Mouse (Mus musculus): Measurements from ENCODE around the gene Sp3. TPM values are rescaled to one million over a fixed set of nuclear protein-coding genes. Genes with fewer than 3 reads are reported as not detected.
A peak's percentile ranks its signal among the peaks of the same experiment; 100 is the strongest.
"Not testable (repeated sequence)": the region's sequence is repeated elsewhere in the genome, so short reads cannot be mapped to it uniquely, and the experiment has no call there.

Sp3 gene
- polyA plus RNA-seq, 1 experiment from 2014 or later: 69.0 TPM

DNA sequence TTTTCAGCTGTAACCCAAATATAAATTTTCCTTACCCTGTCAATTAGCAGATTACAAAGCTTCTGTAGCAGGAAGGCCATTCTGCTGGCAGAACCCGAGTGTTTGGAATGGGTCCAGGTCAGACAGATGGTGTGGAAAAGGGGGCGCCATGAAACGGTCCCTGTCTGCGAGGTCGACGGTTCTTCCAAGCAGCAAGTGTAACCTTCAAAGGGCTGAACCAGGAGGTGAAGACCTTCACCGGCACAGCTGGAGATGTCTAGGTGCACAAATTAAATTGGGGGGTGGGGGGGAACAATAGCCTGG lies 66.8 kb downstream of the Sp3 start:
- H3K9ac ChIP-seq: no peak overlapping the region
- no peaks in the 10 kb centered on the region for H3K9me3 ChIP-seq
- peaks cover 15% of the 10 kb centered on the region for H3K4me1 ChIP-seq
- no peaks in the 10 kb centered on the region for H3K36me3 ChIP-seq
- no peaks in the 10 kb centered on the region for H3K27me3 ChIP-seq
- no peak overlapping the region for H3K27ac ChIP-seq
- no peak overlapping the region for H3K4me2 ChIP-seq
- no peak for ATAC-seq (ENCODE audit: insufficient number of reproducible peaks, insufficient read depth, low FRiP score, low TSS enrichment, low read depth)
- 69% methylated on average over 7 of the region's 7 CpGs for WGBS
- no peak overlapping the region for H3K4me3 ChIP-seq

GRCm38 (mm10) chr2:72912708-72913457 lies 67.4 kb downstream of the Sp3 start:
- peaks cover 20% of the 10 kb centered on the region for H3K4me1 ChIP-seq
- H3K9ac ChIP-seq: no peak overlapping the region
- ATAC-seq (ENCODE audit: insufficient number of reproducible peaks, insufficient read depth, low FRiP score, low TSS enrichment, low read depth): no peak
- no peak overlapping the region for H3K4me2 ChIP-seq
- H3K27me3 ChIP-seq: no peaks in the 10 kb centered on the region
- 77% methylated on average over 11 of the region's 11 CpGs for WGBS
- no peaks in the 10 kb centered on the region for H3K9me3 ChIP-seq
- H3K27ac ChIP-seq: no peak overlapping the region
- no peak overlapping the region for H3K4me3 ChIP-seq
- H3K36me3 ChIP-seq: no peaks in the 10 kb centered on the region

DNA sequence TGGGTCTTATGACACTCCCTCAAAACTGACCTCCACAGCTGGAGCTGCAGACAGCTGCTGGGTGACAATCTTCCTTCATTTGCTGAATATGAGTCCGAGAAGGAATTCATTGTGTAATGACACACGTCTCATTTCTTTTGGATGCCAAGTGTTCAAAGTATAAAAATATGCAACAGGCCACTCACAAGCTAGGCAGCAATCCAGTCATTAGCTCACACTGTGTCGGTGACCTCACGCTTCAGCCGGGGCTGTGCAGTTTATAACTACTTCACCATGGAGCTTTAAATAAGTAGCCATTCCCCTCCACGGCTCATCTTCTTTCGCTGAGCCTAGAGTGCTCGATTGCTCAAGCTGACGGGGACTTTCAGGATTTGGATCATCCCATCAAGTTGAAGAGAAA lies 68.7 kb downstream of the Sp3 start:
- H3K4me3 ChIP-seq: no peak overlapping the region

DNA sequence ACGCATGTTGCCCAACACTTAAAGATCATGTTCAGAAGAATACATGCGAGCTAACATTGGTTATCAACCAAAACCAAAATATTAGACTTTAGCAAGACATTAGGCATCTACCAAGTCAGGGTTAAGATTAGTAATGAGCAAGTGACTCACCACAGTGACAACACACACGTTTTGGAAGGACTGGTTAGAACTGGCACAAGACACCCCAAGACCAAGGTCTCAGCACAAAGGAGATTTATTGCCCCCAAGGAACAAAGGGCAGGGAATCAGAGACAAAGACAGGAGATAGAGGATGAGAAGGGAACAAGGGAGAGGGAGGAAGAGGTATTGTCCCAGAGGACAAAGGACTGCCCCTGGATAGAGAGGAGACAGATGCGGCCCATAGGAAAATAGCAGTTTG lies 71.2 kb downstream of the Sp3 start:
- H3K4me2 ChIP-seq: no peak overlapping the region
- no peaks in the 10 kb centered on the region for H3K9me3 ChIP-seq
- H3K9ac ChIP-seq: no peak overlapping the region
- H3K4me1 ChIP-seq: peaks cover 28% of the 10 kb centered on the region
- no peak overlapping the region for H3K4me3 ChIP-seq
- ATAC-seq (ENCODE audit: insufficient number of reproducible peaks, insufficient read depth, low FRiP score, low TSS enrichment, low read depth): no peak
- H3K36me3 ChIP-seq: no peaks in the 10 kb centered on the region
- H3K27ac ChIP-seq: no peak overlapping the region
- no peaks in the 10 kb centered on the region for H3K27me3 ChIP-seq
- WGBS: 82% methylated on average over 4 of the region's 4 CpGs

More for the DNA sequence above, 68.7 kb downstream of the Sp3 start:
- H3K27me3 ChIP-seq: no peaks in the 10 kb centered on the region
- WGBS: 80% methylated on average over 9 of the region's 9 CpGs
- no peaks in the 10 kb centered on the region for H3K36me3 ChIP-seq
- peaks cover 29% of the 10 kb centered on the region for H3K4me1 ChIP-seq
- no peak for ATAC-seq (ENCODE audit: insufficient number of reproducible peaks, insufficient read depth, low FRiP score, low TSS enrichment, low read depth)
- H3K9ac ChIP-seq: no peak overlapping the region
- no peaks in the 10 kb centered on the region for H3K9me3 ChIP-seq
- H3K27ac ChIP-seq: no peak overlapping the region
- H3K4me2 ChIP-seq: no peak overlapping the region

GRCm38 (mm10) chr2:72908191-72908910 lies 71.9 kb downstream of the Sp3 start:
- H3K36me3 ChIP-seq: no peaks in the 10 kb centered on the region
- H3K4me3 ChIP-seq: no peak overlapping the region
- H3K27ac ChIP-seq: no peak overlapping the region
- WGBS: 76% methylated on average over 20 of the region's 20 CpGs
- H3K27me3 ChIP-seq: no peaks in the 10 kb centered on the region
- no peak for ATAC-seq (ENCODE audit: insufficient number of reproducible peaks, insufficient read depth, low FRiP score, low TSS enrichment, low read depth)
- H3K9me3 ChIP-seq: no peaks in the 10 kb centered on the region
- no peak overlapping the region for H3K4me2 ChIP-seq
- no peak overlapping the region for H3K9ac ChIP-seq
- H3K4me1 ChIP-seq: peaks cover 26% of the 10 kb centered on the region

DNA sequence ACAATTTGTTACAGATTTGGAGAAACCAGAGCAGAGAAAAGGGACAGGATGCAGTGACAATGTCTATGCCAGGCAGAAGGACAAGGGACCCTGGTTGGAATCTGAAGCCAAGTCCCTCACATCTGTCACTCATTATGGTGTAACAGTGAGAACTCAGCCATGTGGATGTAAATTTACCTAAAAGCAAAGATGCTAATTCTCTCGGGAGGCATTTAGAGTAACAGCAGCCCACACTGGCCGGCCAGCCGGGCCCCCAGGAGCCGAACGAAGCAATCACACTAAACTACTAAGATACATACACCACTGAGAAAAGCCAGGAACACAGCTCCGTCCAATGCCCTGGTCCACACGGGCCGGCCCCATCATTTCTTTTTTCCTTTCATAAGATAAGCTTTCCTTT lies 73.5 kb downstream of the Sp3 start:
- Histone ChIP-seq H3K27me3 (no peaks in the 10 kb centered on the region), H3K4me3 (no peak overlapping the region), H3K4me2 (peak overlapping the region; percentile 14; the same call in 1 of the 2 replicates), H3K9me3 (no peaks in the 10 kb centered on the region), H3K9ac (no peak overlapping the region), H3K4me1 (peaks cover 21% of the 10 kb centered on the region), H3K36me3 (no peaks in the 10 kb centered on the region), H3K27ac (no peak overlapping the region)
- 24% methylated on average over 8 of the region's 8 CpGs for WGBS
- no peak for ATAC-seq (ENCODE audit: insufficient number of reproducible peaks, insufficient read depth, low FRiP score, low TSS enrichment, low read depth)

DNA sequence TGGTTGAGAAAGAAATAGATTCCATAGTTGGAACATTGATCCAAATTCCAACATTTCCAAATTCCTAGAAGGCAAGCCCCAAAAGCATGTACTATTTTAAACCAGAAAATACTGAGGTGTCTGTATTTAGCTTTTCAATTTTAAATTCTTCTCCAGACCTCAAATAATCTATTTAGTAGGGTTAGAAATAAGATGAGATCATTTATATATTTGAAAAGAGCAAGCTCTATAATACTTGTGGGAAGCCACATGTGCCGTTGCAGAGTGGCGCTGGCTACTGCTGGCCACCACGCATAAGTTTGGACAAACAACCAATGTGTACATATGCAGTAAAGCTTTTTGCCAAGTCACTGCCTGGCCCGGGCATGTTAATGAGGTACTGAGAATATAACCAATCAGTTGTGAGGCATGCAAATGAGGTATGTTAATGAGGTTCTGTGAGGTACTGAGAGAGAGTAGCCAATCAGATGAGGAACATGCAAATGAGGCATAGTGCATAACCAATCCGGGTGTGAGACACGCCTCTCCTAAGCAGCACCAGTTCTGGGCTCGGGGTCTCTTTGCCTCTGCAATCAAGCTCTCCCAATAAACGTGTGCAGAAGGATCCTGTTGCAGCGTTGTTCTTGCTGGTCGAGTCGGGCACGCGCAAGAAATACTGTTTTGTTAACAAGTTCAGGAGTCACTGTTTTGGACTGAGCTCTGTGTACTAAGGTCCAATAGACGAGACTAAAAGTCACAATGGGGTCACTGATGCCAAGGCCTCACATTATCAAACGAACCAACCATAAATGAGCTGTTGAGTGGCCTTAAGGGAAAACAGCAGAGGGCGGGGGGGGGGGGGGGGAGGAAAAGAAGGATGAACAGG lies 77.2 kb downstream of the Sp3 start:
- not testable (repeated sequence) for H3K36me3 ChIP-seq; H3K4me3 ChIP-seq; ATAC-seq (ENCODE audit: insufficient number of reproducible peaks, insufficient read depth, low FRiP score, low TSS enrichment, low read depth); H3K9me3 ChIP-seq; H3K4me2 ChIP-seq; H3K27me3 ChIP-seq; H3K27ac ChIP-seq; H3K9ac ChIP-seq
- peaks cover 14% of the 10 kb centered on the region for H3K4me1 ChIP-seq
- WGBS: 89% methylated on average over 15 of the region's 16 CpGs

DNA sequence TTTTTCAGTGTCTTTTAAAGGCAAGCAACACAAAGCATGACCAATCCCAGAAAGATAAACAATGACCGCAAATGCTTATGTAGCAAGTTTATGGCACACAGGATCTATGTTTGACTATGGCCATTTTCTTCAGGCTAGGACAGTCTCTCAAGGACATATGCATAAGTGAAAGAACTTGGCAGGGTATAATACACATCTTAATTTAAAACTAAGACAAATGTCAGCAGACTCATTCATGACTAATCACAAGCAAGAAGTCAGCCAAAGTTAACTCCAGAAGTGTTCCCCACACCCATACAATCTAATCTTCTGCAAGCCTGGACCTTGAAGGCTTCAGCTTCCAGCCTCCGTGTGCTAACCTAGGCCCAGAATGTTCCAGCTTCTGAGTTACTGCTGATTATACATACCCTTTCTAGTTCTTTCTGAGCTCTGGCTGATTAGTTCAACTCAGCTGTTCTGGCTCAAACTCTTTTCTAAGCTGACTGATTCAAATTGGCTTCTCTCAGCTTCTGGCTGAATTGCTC lies 81.4 kb downstream of the Sp3 start:
- H3K4me1 ChIP-seq: no peaks in the 10 kb centered on the region
- H3K4me2 ChIP-seq: no peak overlapping the region
- WGBS: 97% methylated on average over 2 of the region's 2 CpGs
- H3K36me3 ChIP-seq: no peaks in the 10 kb centered on the region
- peaks cover 7% of the 10 kb centered on the region for H3K9me3 ChIP-seq
- H3K27ac ChIP-seq: no peak overlapping the region
- H3K27me3 ChIP-seq: no peaks in the 10 kb centered on the region
- no peak overlapping the region for H3K4me3 ChIP-seq
- no peak for ATAC-seq (ENCODE audit: insufficient number of reproducible peaks, insufficient read depth, low FRiP score, low TSS enrichment, low read depth)
- no peak overlapping the region for H3K9ac ChIP-seq

DNA sequence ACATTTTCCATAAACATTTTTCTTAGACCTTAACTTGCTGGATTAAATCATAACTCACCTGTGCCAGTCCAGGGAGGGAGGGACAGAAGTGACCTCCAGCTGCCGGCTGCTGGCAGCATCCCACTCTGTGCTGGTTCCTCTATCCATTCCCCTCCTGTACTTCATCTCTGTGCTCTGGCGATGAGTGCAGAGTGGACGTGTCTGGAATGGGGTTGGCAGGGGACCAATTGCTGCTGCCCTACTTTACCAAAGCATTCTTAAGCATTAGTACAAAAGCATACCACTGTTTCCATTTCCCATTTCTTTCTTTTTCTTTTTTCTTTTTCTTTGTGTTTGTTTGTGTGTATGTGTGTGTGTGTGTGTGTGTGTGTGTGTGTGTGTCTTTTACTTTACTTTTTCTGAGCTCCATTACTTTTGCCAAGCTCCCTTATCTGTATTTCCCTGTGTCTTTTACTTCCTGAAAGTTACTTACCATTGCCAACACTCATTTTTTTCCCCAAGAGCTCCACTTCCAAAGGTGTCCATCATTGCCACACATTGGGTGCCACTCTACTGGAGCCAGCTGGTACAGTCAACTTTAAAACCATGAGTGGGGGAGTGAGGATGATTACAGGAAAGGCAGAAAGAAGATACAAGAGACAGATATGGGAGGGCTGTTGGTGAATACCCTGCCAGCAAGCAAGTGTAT lies 82.0 kb downstream of the Sp3 start:
- WGBS: 76% methylated on average over 3 of the region's 3 CpGs
- Histone ChIP-seq H3K4me1 (no peaks in the 10 kb centered on the region), H3K9ac (no peak overlapping the region), H3K9me3 (peaks cover 7% of the 10 kb centered on the region), H3K27me3 (no peaks in the 10 kb centered on the region), H3K36me3 (no peaks in the 10 kb centered on the region), H3K27ac (no peak overlapping the region), H3K4me2 (no peak overlapping the region), H3K4me3 (no peak overlapping the region)
- no peak for ATAC-seq (ENCODE audit: insufficient number of reproducible peaks, insufficient read depth, low FRiP score, low TSS enrichment, low read depth)

- H3K9ac ChIP-seq: no peak overlapping the region
- H3K27ac ChIP-seq: no peak overlapping the region
- H3K4me2 ChIP-seq: no peak overlapping the region
- no peaks in the 10 kb centered on the region for H3K9me3 ChIP-seq
- no peak for ATAC-seq (ENCODE audit: insufficient number of reproducible peaks, insufficient read depth, low FRiP score, low TSS enrichment, low read depth)
- no peaks in the 10 kb centered on the region for H3K27me3 ChIP-seq
- no peaks in the 10 kb centered on the region for H3K36me3 ChIP-seq
- no peak overlapping the region for H3K4me3 ChIP-seq
- 0 out of 2 replicates have a peak, but pooled peaks cover 8% of the 10 kb centered on the region for H3K4me1 ChIP-seq
Observed at GRCm38 (mm10) chr2:72889806-72890205, 90.4 kb downstream of the Sp3 start.

Measured in embryonic facial prominence, embryonic 13.5 days (tissue).